In genomic region chr12:34725204-34725603, GRCm38 (mm10) we compare ENCODE assay signal across 25 mouse cellular contexts.
DNase-seq lines count a peak whose midpoint lies in the region; ATAC-seq and TF ChIP-seq lines count a peak whose summit lies in the region.
"Had no signal": no experiment of that assay in that cellular context is flagged by ENCODE, and none has a peak within 500 bp of the region (broad histone marks: within the 10 kb centered on the region; RNA-seq: fewer than 3 reads in every experiment).

No protein-coding gene starts in this region.

- no peak for TF ChIP-seq EP300 in lung, postnatal 0 days (IDR thresholded peaks at IDR 0.05)

- H3K4me2 ChIP-seq in lung, postnatal 0 days (replicated peaks; ENCODE audit: low read depth, low read length), result no peak overlapping the region
- H3K4me2 ChIP-seq: heart, embryonic 15.5 days; liver, embryonic 13.5 days; lung, embryonic 14.5 days; midbrain, embryonic 12.5 days had no signal

- no peak for TF ChIP-seq POLR2A in lung, adult 2 months (IDR thresholded peaks at IDR 0.05; ENCODE audit: borderline replicate concordance, extremely low read depth, low read depth, low read length)

- H3K27me3 ChIP-seq in lung, postnatal 0 days (replicated peaks; ENCODE audit: insufficient read depth, low read length), result no peaks in the 10 kb centered on the region
- H3K27me3 ChIP-seq: heart, embryonic 15.5 days; liver, embryonic 13.5 days; midbrain, embryonic 12.5 days had no signal

- peak; percentile 15 for DNase-seq in lung, postnatal 0 days (ENCODE audit: low spot score)
- DNase-seq in lung, adult 2 months, result no peak
- peak; percentile 21 for DNase-seq in MEL-GATA-1-ER (ENCODE audit: extremely low read depth, low read depth)
- DNase-seq in yolk sac, embryonic 10.5 days (ENCODE audit: low spot score), result no peak
- no peak for DNase-seq in retina, postnatal 1 day
- DNase-seq: adrenal gland, adult 8-10 months; B cell, adult 2 months; cerebellum, adult 9-10 months; forebrain, postnatal 0 days; gastrocnemius, postnatal 14 days; heart, postnatal 36 days; layer of hippocampus, adult 9-11 months; liver, embryonic 13.5 days; lung, embryonic 14.5 days; lung, postnatal 36 days; right cerebral cortex, postnatal 25 days; spleen, adult 18-20 months; thymus, postnatal 36 days had no signal

- no peak overlapping the region for H3K27ac ChIP-seq in lung, postnatal 0 days (ENCODE audit: low read length)
- H3K27ac ChIP-seq: heart, embryonic 15.5 days; left cerebral cortex, adult 2 months; liver, embryonic 13.5 days; midbrain, embryonic 12.5 days had no signal

- H3K9ac ChIP-seq in lung, postnatal 0 days (replicated peaks; ENCODE audit: low read depth), result no peak overlapping the region
- H3K9ac ChIP-seq: forebrain, postnatal 0 days; heart, embryonic 15.5 days; liver, embryonic 13.5 days; lung, embryonic 14.5 days; midbrain, embryonic 12.5 days had no signal

- H3K4me1 ChIP-seq in lung, postnatal 0 days (ENCODE audit: insufficient read depth, low read depth, low read length), result peaks cover 3% of the 10 kb centered on the region; the same call in 1 of the 2 replicates
- H3K4me1 ChIP-seq in lung, adult 2 months (ENCODE audit: control insufficient read depth, insufficient read depth, low read length), result no peaks in the 10 kb centered on the region
- H3K4me1 ChIP-seq: liver, embryonic 13.5 days; midbrain, embryonic 12.5 days had no signal

- ATAC-seq in lung, postnatal 0 days, result no peak
- peak; percentile 64 for ATAC-seq in common myeloid progenitor, adult 5-6 weeks (replicated peaks; ENCODE audit: low read depth, poor library complexity, severe bottlenecking)
- peak; percentile 52 for ATAC-seq in megakaryocyte progenitor cell, adult 5-6 weeks (replicated peaks; ENCODE audit: poor library complexity)
- ATAC-seq: activated CD4-positive, CD25-positive, alpha-beta regulatory T cell, adult 4 months; forebrain, postnatal 0 days; intestine, postnatal 0 days had no signal

- no peaks in the 10 kb centered on the region for H3K36me3 ChIP-seq in lung, postnatal 0 days (ENCODE audit: insufficient read depth, low read length)
- H3K36me3 ChIP-seq: heart, embryonic 15.5 days; liver, embryonic 13.5 days; midbrain, embryonic 12.5 days had no signal

- no peak for TF ChIP-seq CTCF in lung, postnatal 0 days (IDR thresholded peaks at IDR 0.05)
- no peak for TF ChIP-seq CTCF in lung, adult 2 months (IDR thresholded peaks at IDR 0.05; ENCODE audit: insufficient read depth, low read length)

- no peak overlapping the region for H3K4me3 ChIP-seq in lung, postnatal 0 days (ENCODE audit: low read depth, low read length)
- no peak overlapping the region for H3K4me3 ChIP-seq in lung, adult 2 months (replicated peaks; ENCODE audit: extremely low read depth, low read depth, low read length)
- H3K4me3 ChIP-seq: heart, embryonic 15.5 days; left cerebral cortex, adult 2 months; liver, embryonic 13.5 days; midbrain, embryonic 12.5 days had no signal

- H3K9me3 ChIP-seq in lung, postnatal 0 days (ENCODE audit: low read length), result no peaks in the 10 kb centered on the region
- H3K9me3 ChIP-seq: heart, embryonic 15.5 days; liver, embryonic 13.5 days; midbrain, embryonic 12.5 days had no signal

- WGBS in lung, postnatal 0 days, result 58% methylated on average over 5 of the region's 5 CpGs
- 44% methylated on average over 5 of the region's 5 CpGs for WGBS in lung, adult 2 months

Comparison
In these comparisons a context has a peak if more than half of its experiments do, and no peak if none do; other contexts are left out.
1. DNase-seq: peak in lung, postnatal 0 days (single experiment) and MEL-GATA-1-ER (single experiment); none in lung, adult 2 months (single experiment), yolk sac, embryonic 10.5 days (single experiment) and retina, postnatal 1 day (single experiment).